Mouse (Mus musculus) thymus, adult 2 months (tissue): ENCODE measurements around the gene Mogat2.

Experiments used
- CTCF ChIP-seq: fragments of 200-500 bp; IDR thresholded peaks from 2 replicates; pipeline ENCODE4 v1.5.1; 2012; ENCODE audit warnings: mild to moderate bottlenecking, control low read depth, low read length, moderate library complexity, borderline replicate concordance; ENCODE audit not compliant: control insufficient read depth, poor library complexity, insufficient read depth; ENCODE audit errors: extremely low read depth
- POLR2A ChIP-seq: fragments of 200-500 bp; IDR thresholded peaks from 2 replicates; pipeline ENCODE4 v1.6.1; 2012; ENCODE audit warnings: mild to moderate bottlenecking, low read length, control low read depth, moderate library complexity; ENCODE audit not compliant: control insufficient read depth, poor library complexity, insufficient read depth; ENCODE audit errors: extremely low read depth

- TF ChIP-seq POLR2A, result no peak
- TF ChIP-seq CTCF, result no peak
These were observed 9.8 kb upstream of the Mogat2 start for GRCm38 (mm10) chr7:99248157-99248742.
